Mouse (Mus musculus): Measurements from ENCODE around the gene Wbp11. TPM values are rescaled to one million over a fixed set of nuclear protein-coding genes. Genes with fewer than 3 reads are reported as not detected.

Wbp11 gene
- polyA plus RNA-seq, 1 experiment from 2014 or later, result 71.1 TPM

- H3K9me3 ChIP-seq (replicated peaks), result no peaks in the 10 kb centered on the region
- no peak overlapping the region for H3K4me2 ChIP-seq
- no peaks in the 10 kb centered on the region for H3K27me3 ChIP-seq (replicated peaks)
- no peaks in the 10 kb centered on the region for H3K4me1 ChIP-seq
- ATAC-seq (ENCODE audit: low FRiP score), result no peak
- no peak overlapping the region for H3K4me3 ChIP-seq (replicated peaks)
- H3K27ac ChIP-seq (replicated peaks), result no peak overlapping the region
- H3K36me3 ChIP-seq, result no peaks in the 10 kb centered on the region
- 84% methylated on average over 1 of the region's 1 CpGs for WGBS
- H3K9ac ChIP-seq (replicated peaks), result no peak overlapping the region
Measured at GRCm38 (mm10) chr6:136776392-136776791, 51.6 kb downstream of the Wbp11 start.

- no peak overlapping the region for H3K9ac ChIP-seq (replicated peaks)
- H3K4me3 ChIP-seq (replicated peaks), result no peak overlapping the region
- H3K36me3 ChIP-seq, result no peaks in the 10 kb centered on the region
- no peaks in the 10 kb centered on the region for H3K27me3 ChIP-seq (replicated peaks)
- ATAC-seq (ENCODE audit: low FRiP score), result no peak
- no peak overlapping the region for H3K27ac ChIP-seq (replicated peaks)
- H3K9me3 ChIP-seq (replicated peaks), result no peaks in the 10 kb centered on the region
- no peaks in the 10 kb centered on the region for H3K4me1 ChIP-seq
- 84% methylated on average over 7 of the region's 7 CpGs for WGBS
- no peak overlapping the region for H3K4me2 ChIP-seq
Measured at GRCm38 (mm10) chr6:136769859-136770258, 58.2 kb downstream of the Wbp11 start.

- ATAC-seq (ENCODE audit: low FRiP score), result no peak
- no peak overlapping the region for H3K4me3 ChIP-seq (replicated peaks)
- no peak overlapping the region for H3K4me2 ChIP-seq
- no peaks in the 10 kb centered on the region for H3K4me1 ChIP-seq
- H3K9ac ChIP-seq (replicated peaks), result no peak overlapping the region
- no peaks in the 10 kb centered on the region for H3K36me3 ChIP-seq
- no peak overlapping the region for H3K27ac ChIP-seq (replicated peaks)
- no peaks in the 10 kb centered on the region for H3K9me3 ChIP-seq (replicated peaks)
- H3K27me3 ChIP-seq (replicated peaks), result no peaks in the 10 kb centered on the region
- WGBS, result 90% methylated on average over 8 of the region's 8 CpGs
Measured at GRCm38 (mm10) chr6:136769143-136769542, 58.9 kb downstream of the Wbp11 start.

GRCm38 (mm10) chr6:136763912-136764311 is 64.1 kb downstream of the Wbp11 start:
- Histone ChIP-seq H3K9ac (replicated peaks) (no peak overlapping the region), H3K4me3 (replicated peaks) (no peak overlapping the region), H3K9me3 (replicated peaks) (no peaks in the 10 kb centered on the region), H3K4me1 (no peaks in the 10 kb centered on the region), H3K27me3 (replicated peaks) (no peaks in the 10 kb centered on the region), H3K4me2 (no peak overlapping the region), H3K27ac (replicated peaks) (no peak overlapping the region), H3K36me3 (no peaks in the 10 kb centered on the region)
- 74% methylated on average over 1 of the region's 1 CpGs for WGBS
- no peak for ATAC-seq (ENCODE audit: low FRiP score)

Small RNAs within 50 kb of the gene (microRNA-seq; reads per million reads assigned to microRNA genes)
- not detected for gene Gm44364

Other genes starting within 250 kb of the Wbp11 start
- 0.72 and 3.1 TPM in 2 replicates for gene Plbd1, start 166.3 kb downstream of the Wbp11 start, polyA plus RNA-seq (2015; fragmentation: Nextera tagmentation; extraction: Ambion mirVana)
- 0.23 and 5.5 TPM in 2 replicates for gene Gucy2c, start 46.5 kb downstream of the Wbp11 start, polyA plus RNA-seq (2015; fragmentation: Nextera tagmentation; extraction: Ambion mirVana)
- 0.43 and 0.44 TPM in 2 replicates for gene Hist4h4, start 23.8 kb downstream of the Wbp11 start, polyA plus RNA-seq (2015; fragmentation: Nextera tagmentation; extraction: Ambion mirVana)
- 106 and 119 TPM in 2 replicates for gene H2afj, start 20.0 kb downstream of the Wbp11 start, polyA plus RNA-seq (2015; fragmentation: Nextera tagmentation; extraction: Ambion mirVana)
- gene BC049715, start 607 bp downstream of the Wbp11 start, polyA plus RNA-seq (2015; fragmentation: Nextera tagmentation; extraction: Ambion mirVana), result 1.5 and 2.8 TPM in 2 replicates
- gene Smco3, start 7.2 kb upstream of the Wbp11 start, polyA plus RNA-seq (2015; fragmentation: Nextera tagmentation; extraction: Ambion mirVana), result 2.5 and 3.0 TPM in 2 replicates
- gene Art4, start 29.5 kb upstream of the Wbp11 start, polyA plus RNA-seq (2015; fragmentation: Nextera tagmentation; extraction: Ambion mirVana), result 0.23 and 2.3 TPM in 2 replicates
- 28.4 and 40.1 TPM in 2 replicates for gene Mgp, start 47.6 kb upstream of the Wbp11 start, polyA plus RNA-seq (2015; fragmentation: Nextera tagmentation; extraction: Ambion mirVana)
- gene Erp27, start 93.9 kb upstream of the Wbp11 start, polyA plus RNA-seq (2015; fragmentation: Nextera tagmentation; extraction: Ambion mirVana), result 0.82 TPM in 1 of 2 replicates, not detected in the other
- 0.33 TPM in 1 of 2 replicates, not detected in the other for gene Pde6h, start 95.6 kb upstream of the Wbp11 start, polyA plus RNA-seq (2015; fragmentation: Nextera tagmentation; extraction: Ambion mirVana)
- 13.8 and 95.4 TPM in 2 replicates for gene Arhgdib, start 113.7 kb upstream of the Wbp11 start, polyA plus RNA-seq (2015; fragmentation: Nextera tagmentation; extraction: Ambion mirVana)